ENCODE assay signal across 8 mouse cellular contexts in genomic region chr1:97660687-97661405, GRCm38 (mm10). TPM values are rescaled to one million over a fixed set of nuclear protein-coding genes. Genes with fewer than 3 reads are reported as not detected.
DNase-seq lines count a peak whose midpoint lies in the region; ATAC-seq and TF ChIP-seq lines count a peak whose summit lies in the region.

No protein-coding gene starts in this region.

- no peak for TF ChIP-seq POLR2A in cerebellum, adult 2 months (IDR thresholded peaks at IDR 0.05; ENCODE audit: borderline replicate concordance, insufficient read depth, low read length)

- peak overlapping the region; percentile 74 for H3K4me3 ChIP-seq in cerebellum, adult 2 months (replicated peaks; ENCODE audit: insufficient read depth, low read depth, low read length)

- TF ChIP-seq CTCF in cerebellum, adult 2 months (IDR thresholded peaks at IDR 0.05; ENCODE audit: borderline replicate concordance, insufficient read depth, low read depth, low read length) = peak; percentile 13; the same call in 1 of the 2 replicates

- ATAC-seq in hematopoietic stem cell, adult 5-6 weeks (replicated peaks in 1 of 2; ENCODE audit: insufficient read depth in 1 of 2, low FRiP score in 2 of 2, low TSS enrichment in 1 of 2, low read depth in 1 of 2, poor library complexity in 2 of 2, severe bottlenecking in 2 of 2) = peak; percentile 35 to 43

- WGBS in cerebellum, adult 2 months = 1% methylated on average over 91 of the region's 93 CpGs

- no peaks in the 10 kb centered on the region for H3K27me3 ChIP-seq in cerebellum, adult 2 months (ENCODE audit: control insufficient read depth, insufficient read depth, low read length)

- peaks cover 7% of the 10 kb centered on the region for H3K4me1 ChIP-seq in cerebellum, adult 2 months (ENCODE audit: control insufficient read depth, insufficient read depth, low read length)

- H3K27ac ChIP-seq in cerebellum, adult 2 months (ENCODE audit: insufficient read depth, low read length) = peak overlapping the region; percentile 77

- peak; percentile 79 for DNase-seq in MN1 (ENCODE audit: low spot score)
- peak; percentile 83 to 85 for DNase-seq in cerebellum, adult 2 months
- DNase-seq in forelimb bud, embryonic 11.5 days (ENCODE audit: low read depth, low spot score) = peak; percentile 64
- DNase-seq in layer of hippocampus, postnatal 14 days (ENCODE audit: low spot score in 2 of 2) = peak; percentile 76 to 80
- DNase-seq in lung, postnatal 14 days = peak; percentile 73
- DNase-seq in retina, postnatal 1 day = peak; percentile 85
- peak; percentile 78 for DNase-seq in thymus, postnatal 4 days

RNA-seq across cellular contexts. Expression of gene D1Ertd622e, which starts 1.0 kb away (rescaled TPM):
- polyA plus RNA-seq in cerebellum, adult 2 months (2012; rRNA removed) = 45.0 and 49.7 TPM in 2 replicates
- total RNA-seq in hematopoietic stem cell, adult 5-6 weeks (2017) = 27.7 and 34.4 TPM in 2 replicates
- 10 to 100 TPM; 39.5 to 39.6 TPM for total RNA-seq in layer of hippocampus, postnatal 14 days (2021)

Comparison
In these comparisons a context has a peak if more than half of its experiments do, and no peak if none do; other contexts are left out.
1. Peak in every context shown above with its lines: DNase-seq, ATAC-seq, H3K4me3 ChIP-seq and H3K27ac ChIP-seq.